12 mouse cellular contexts compared by ENCODE assay signal in the genomic region with DNA sequence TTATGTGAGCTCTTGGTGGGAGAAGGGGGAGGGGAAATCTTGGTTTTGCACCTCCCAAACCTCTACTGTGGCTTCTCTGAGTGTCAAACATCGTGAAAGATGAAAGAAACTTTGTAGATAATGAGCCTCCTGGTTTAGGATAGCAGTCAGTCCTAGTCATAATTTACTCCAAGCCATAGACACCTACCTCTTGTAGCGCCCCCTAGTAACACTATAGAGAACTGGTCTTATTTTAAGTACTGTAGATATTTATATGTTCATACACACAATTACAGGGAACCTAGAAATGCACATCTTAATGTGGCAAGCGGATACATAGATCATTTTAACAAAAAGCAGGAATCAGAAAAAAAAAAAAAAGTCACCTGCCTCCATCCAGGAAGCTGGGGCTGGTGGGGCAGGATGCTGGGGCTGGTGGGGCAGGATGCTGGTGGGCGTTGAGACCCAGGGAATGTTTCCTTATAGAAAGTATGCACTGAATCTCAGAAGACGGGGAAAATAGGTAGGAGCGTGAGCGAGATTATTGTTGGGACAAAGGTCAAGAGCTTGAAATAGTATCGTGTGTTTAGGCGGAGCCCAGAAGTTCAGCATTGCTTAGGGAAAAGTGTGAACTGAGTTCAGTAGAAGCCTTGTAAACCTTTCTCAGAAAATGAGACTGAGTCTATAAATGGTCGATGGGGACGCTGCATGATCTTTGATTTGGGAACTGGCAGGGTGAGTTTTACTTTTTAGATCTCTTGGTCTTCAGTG. TPM values are rescaled to one million over a fixed set of nuclear protein-coding genes. Genes with fewer than 3 reads are reported as not detected.
A peak's percentile ranks its signal among the peaks of the same experiment; 100 is the strongest.
DNase-seq lines count a peak whose midpoint lies in the region; ATAC-seq and TF ChIP-seq lines count a peak whose summit lies in the region.
"Had no signal": no experiment of that assay in that cellular context is flagged by ENCODE, and none has a peak within 500 bp of the region (broad histone marks: within the 10 kb centered on the region; RNA-seq: fewer than 3 reads in every experiment).

No protein-coding gene starts in this region.

- ATAC-seq in neural tube, embryonic 14.5 days (ENCODE audit: low read depth) = no peak

- peak; percentile 41 for TF ChIP-seq CTCF in left cerebral cortex, adult 2 months (IDR thresholded peaks at IDR 0.05)
- TF ChIP-seq CTCF in cortical plate, adult 2 months (IDR thresholded peaks at IDR 0.05; ENCODE audit: extremely low read depth, insufficient read depth, low read length) = no peak

- H3K9me3 ChIP-seq in neural tube, embryonic 14.5 days (ENCODE audit: control insufficient read depth, low read length) = no peaks in the 10 kb centered on the region
- H3K9me3 ChIP-seq: liver, embryonic 13.5 days had no signal

- no peaks in the 10 kb centered on the region for H3K36me3 ChIP-seq in neural tube, embryonic 14.5 days (ENCODE audit: control insufficient read depth, insufficient read depth, low read length)
- H3K36me3 ChIP-seq: liver, embryonic 13.5 days had no signal

- no peak for TF ChIP-seq POLR2A in cortical plate, adult 2 months (IDR thresholded peaks at IDR 0.05; ENCODE audit: extremely low read depth, insufficient read depth, low read length)

- H3K4me1 ChIP-seq in cortical plate, adult 2 months (ENCODE audit: control insufficient read depth, insufficient read depth, low read length) = peaks cover 6% of the 10 kb centered on the region; the same call in 1 of the 2 replicates
- H3K4me1 ChIP-seq in neural tube, embryonic 14.5 days (ENCODE audit: control insufficient read depth, insufficient read depth, low read length) = no peaks in the 10 kb centered on the region
- H3K4me1 ChIP-seq: liver, embryonic 13.5 days had no signal

- intact Hi-C loops in heart, postnatal 14 days (cut with DNase I) = loop anchor here (5.0 kb wide), 1 partner anchor 34 kb away; the partner anchor contains the start of gene Robo4
- intact Hi-C loops in left cerebral cortex, adult 2 months (cut with DNase I) = no loop called here

- no peak overlapping the region for H3K9ac ChIP-seq in neural tube, embryonic 14.5 days (replicated peaks; ENCODE audit: low read depth, low read length)
- H3K9ac ChIP-seq: liver, embryonic 13.5 days had no signal

- H3K27me3 ChIP-seq in neural tube, embryonic 14.5 days (ENCODE audit: control insufficient read depth, insufficient read depth, low read length) = no peaks in the 10 kb centered on the region
- H3K27me3 ChIP-seq: liver, embryonic 13.5 days had no signal

- peak; percentile 79 for DNase-seq in heart, adult 11 months
- no peak for DNase-seq in heart, postnatal 14 days
- no peak for DNase-seq in left cerebral cortex, adult 2 months (ENCODE audit: extremely low spot score in 1 of 2, low spot score in 2 of 2)
- no peak for DNase-seq in left cerebral cortex, adult 11 months (ENCODE audit: low spot score)
- DNase-seq in right cerebral cortex, postnatal 14 days = no peak
- DNase-seq in cerebellum, adult 9-11 months = no peak
- DNase-seq: adrenal gland, postnatal 25 days; cerebellum, adult 8-10 months; liver, embryonic 13.5 days had no signal

- WGBS in neural tube, embryonic 14.5 days = 88% methylated on average over 11 of the region's 11 CpGs

- peak overlapping the region; percentile 89 for H3K27ac ChIP-seq in left cerebral cortex, adult 2 months
- peak overlapping the region; percentile 98 for H3K27ac ChIP-seq in cortical plate, adult 2 months (ENCODE audit: insufficient read depth, low read length)
- H3K27ac ChIP-seq in neural tube, embryonic 14.5 days (ENCODE audit: low read depth, low read length) = peak overlapping the region; percentile 78
- H3K27ac ChIP-seq: liver, embryonic 13.5 days had no signal

- H3K4me2 ChIP-seq in neural tube, embryonic 14.5 days (ENCODE audit: low read depth, low read length) = peak overlapping the region; percentile 9; the same call in 1 of the 2 replicates
- H3K4me2 ChIP-seq: liver, embryonic 13.5 days had no signal

- peak overlapping the region; percentile 43 for H3K4me3 ChIP-seq in left cerebral cortex, adult 2 months
- H3K4me3 ChIP-seq in cortical plate, adult 2 months (ENCODE audit: insufficient read depth, low read length) = peak overlapping the region; percentile 51
- no peak overlapping the region for H3K4me3 ChIP-seq in neural tube, embryonic 14.5 days (ENCODE audit: low read depth, low read length)
- H3K4me3 ChIP-seq: liver, embryonic 13.5 days had no signal

RNA-seq across cellular contexts. Expression of gene Hepacam, which starts 1.1 kb away (rescaled TPM):
- under 1 TPM in 1 of 2 experiments, not detected in 1; 0.07 TPM for total RNA-seq in heart, postnatal 14 days (2021)
- total RNA-seq in left cerebral cortex, adult 2 months (2021) = 10 to 100 TPM; 53.6 to 53.7 TPM
- 91.0 and 95.7 TPM in 2 replicates for polyA plus RNA-seq in cortical plate, adult 2 months (2012; rRNA removed)
- polyA plus RNA-seq in neural tube, embryonic 14.5 days (2014; fragmentation: Nextera tagmentation; extraction: Ambion mirVana) = 10.5 and 20.8 TPM in 2 replicates

RNA-seq across cellular contexts. Expression of gene Ccdc15, which starts 20.0 kb away (rescaled TPM):
- 1 to 10 TPM; 2.1 to 2.2 TPM for total RNA-seq in heart, postnatal 14 days (2021)
- total RNA-seq in left cerebral cortex, adult 2 months (2021) = 1 to 10 TPM; 1.9 to 2.5 TPM
- polyA plus RNA-seq in cortical plate, adult 2 months (2012; rRNA removed) = 1.4 and 1.5 TPM in 2 replicates
- polyA plus RNA-seq in neural tube, embryonic 14.5 days (2014; fragmentation: Nextera tagmentation; extraction: Ambion mirVana) = 7.4 and 8.7 TPM in 2 replicates

RNA-seq across cellular contexts. Expression of gene Robo4, which starts 33.4 kb away (rescaled TPM):
- total RNA-seq in heart, postnatal 14 days (2021) = 10 to 100 TPM; 41.0 to 44.1 TPM
- total RNA-seq in left cerebral cortex, adult 2 months (2021) = 1 to 10 TPM; 8.0 to 9.5 TPM
- 6.4 and 6.9 TPM in 2 replicates for polyA plus RNA-seq in cortical plate, adult 2 months (2012; rRNA removed)
- 2.4 and 3.7 TPM in 2 replicates for polyA plus RNA-seq in neural tube, embryonic 14.5 days (2014; fragmentation: Nextera tagmentation; extraction: Ambion mirVana)
- polyA plus RNA-seq: C2C12 had no signal

Comparison
In these comparisons a context has a peak if more than half of its experiments do, and no peak if none do; other contexts are left out.
1. RNA of gene Hepacam, which starts 1.1 kb away (total RNA-seq): 53.6 to 53.7 TPM in left cerebral cortex, adult 2 months; 0.07 TPM in heart, postnatal 14 days; every median in the first group is over 10 times any median in the second.
2. RNA of gene Robo4, which starts 33.4 kb away (total RNA-seq): 41.0 to 44.1 TPM in heart, postnatal 14 days; 8.0 to 9.5 TPM in left cerebral cortex, adult 2 months; every median in the first group is over 4 times any median in the second.
3. Peak in every context shown above with its lines, with median percentiles within 50 percentile points of each other: H3K27ac ChIP-seq.